Mouse (Mus musculus): ENCODE data around the gene Unc119.

The Unc119 gene

GRCm38 (mm10) chr11:78371711-78372110 is 28.4 kb downstream of the Unc119 start:
- DNase-seq (ENCODE audit: low read depth) = no peak

- peak; percentile 34 for DNase-seq (ENCODE audit: low read depth)
Observed at GRCm38 (mm10) chr11:78372166-78372565, 28.9 kb downstream of the Unc119 start.

- peak; percentile 62 for DNase-seq (ENCODE audit: low read depth)
Observed at GRCm38 (mm10) chr11:78372610-78373009, 29.3 kb downstream of the Unc119 start.

GRCm38 (mm10) chr11:78374147-78374546 is 30.9 kb downstream of the Unc119 start:
- no peak for DNase-seq (ENCODE audit: low read depth)

GRCm38 (mm10) chr11:78377549-78378159 is 34.4 kb downstream of the Unc119 start:
- no peak for DNase-seq (ENCODE audit: low read depth)

- peak; percentile 18 for DNase-seq (ENCODE audit: low read depth)
Observed at GRCm38 (mm10) chr11:78380351-78380750, 37.1 kb downstream of the Unc119 start.

DNA sequence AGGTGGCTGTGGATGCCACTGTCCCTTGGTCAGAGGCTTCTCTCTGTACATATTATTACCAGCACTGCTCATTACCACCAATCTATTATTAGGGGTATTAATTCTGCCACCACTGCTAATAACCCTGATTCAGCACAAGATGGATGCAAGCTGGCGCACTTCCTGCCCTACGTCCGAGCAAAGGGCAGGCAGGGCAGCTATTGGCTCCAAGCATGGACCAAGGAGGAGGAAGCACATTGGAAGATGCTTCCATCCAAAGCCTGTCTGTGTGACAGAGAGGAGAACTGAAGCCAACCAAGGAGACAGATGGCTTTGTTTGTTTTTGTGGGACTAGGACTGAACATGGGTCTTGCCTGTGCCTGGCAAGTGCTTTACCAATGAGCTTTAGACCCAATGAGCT is 37.7 kb downstream of the Unc119 start:
- no peak for DNase-seq (ENCODE audit: low read depth)

- DNase-seq (ENCODE audit: low read depth) = peak; percentile 20
Observed at GRCm38 (mm10) chr11:78382286-78382685, 39.0 kb downstream of the Unc119 start.

GRCm38 (mm10) chr11:78382701-78383100 is 39.4 kb downstream of the Unc119 start:
- DNase-seq (ENCODE audit: low read depth) = peak; percentile 92

DNA sequence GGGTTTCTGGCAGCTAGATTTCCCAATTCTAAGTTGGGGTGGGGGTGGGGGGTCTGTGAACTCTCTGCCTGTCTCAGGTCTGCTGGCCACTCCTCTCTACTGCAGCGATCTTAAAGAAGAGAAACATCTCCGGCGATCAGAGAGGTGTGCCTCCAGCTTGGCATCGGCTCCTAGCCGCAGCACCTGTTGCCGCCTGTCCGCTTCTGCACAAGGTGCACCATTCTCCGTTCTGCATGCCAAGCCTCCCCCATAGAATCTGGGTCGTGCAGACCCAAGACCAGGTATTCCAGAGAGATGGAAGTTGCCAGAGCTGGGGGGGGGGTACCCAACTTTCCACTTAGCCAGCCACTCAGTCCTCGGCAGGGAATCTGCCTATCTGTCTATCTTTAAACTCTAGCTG is 42.5 kb downstream of the Unc119 start:
- DNase-seq (ENCODE audit: low read depth) = no peak

- DNase-seq (ENCODE audit: low read depth) = no peak
Observed at GRCm38 (mm10) chr11:78386508-78387043, 43.3 kb downstream of the Unc119 start, which contains the start of gene Foxn1. TSS of gene Foxn1 (minus strand) at chr11:78386558.

- no peak for DNase-seq (ENCODE audit: low read depth)
Observed at GRCm38 (mm10) chr11:78392728-78393127, 49.4 kb downstream of the Unc119 start.

DNA sequence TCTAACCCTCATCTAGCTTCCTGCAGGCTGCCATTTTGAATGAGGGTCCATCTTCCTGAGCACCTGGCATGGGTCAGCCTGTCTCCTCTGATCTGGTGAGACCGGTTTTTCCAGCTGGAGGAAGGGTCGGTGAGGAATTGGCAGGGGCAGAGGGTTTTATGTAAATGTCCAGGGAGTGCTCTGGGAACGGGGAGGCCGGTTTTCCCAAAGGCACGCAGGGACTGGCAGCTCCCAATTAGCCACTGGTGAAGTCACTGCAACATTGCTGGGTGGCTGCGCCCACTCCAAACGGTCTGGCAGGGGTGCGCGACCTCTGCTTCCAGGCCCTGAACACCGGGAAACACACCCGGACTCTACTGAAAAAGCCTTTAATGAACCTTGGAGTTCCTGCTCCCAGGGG is 53.7 kb downstream of the Unc119 start:
- no peak for DNase-seq (ENCODE audit: low read depth)

- peak; percentile 74 for DNase-seq (ENCODE audit: low read depth)
Observed at GRCm38 (mm10) chr11:78397397-78397796, 54.1 kb downstream of the Unc119 start.

DNA sequence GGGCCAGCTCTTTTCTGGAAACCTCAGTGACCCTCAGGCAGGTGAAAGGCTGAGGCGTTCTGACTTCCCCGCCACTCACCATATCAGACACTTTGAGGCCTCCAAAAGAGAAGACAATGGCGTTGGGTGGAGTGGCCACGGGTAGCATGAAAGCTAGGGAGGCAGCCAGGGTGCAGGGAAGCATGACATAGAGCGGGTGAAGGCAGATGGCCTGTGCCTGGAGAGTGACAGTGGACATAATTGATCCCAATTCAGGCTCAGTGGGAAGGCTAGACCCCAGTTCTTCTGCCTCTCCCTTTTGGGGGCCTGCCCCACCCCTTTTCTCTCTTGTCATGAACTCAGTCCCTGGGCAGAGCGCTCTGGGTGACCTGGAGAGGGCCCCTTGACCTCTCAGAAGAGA is 54.9 kb downstream of the Unc119 start:
- DNase-seq (ENCODE audit: low read depth) = no peak
